Mouse (Mus musculus) heart, embryonic 11.5 days (tissue): ENCODE results near the gene Rai1. TPM values are rescaled to one million over a fixed set of nuclear protein-coding genes. Genes with fewer than 3 reads are reported as not detected.

ENCODE experiments used
- ATAC-seq: fragments of 200-750 bp; cut with Nextera tagmentation; replicated peaks from 2 replicates; pipeline ENCODE4 v1.8.0; 2017; ENCODE audit warnings: moderate library complexity; ENCODE audit not compliant: insufficient number of reproducible peaks, low FRiP score, low TSS enrichment
- H3K27ac ChIP-seq: fragments of 300-500 bp; sonication (generic); 2 replicates; pipeline ENCODE4 v1.5.1; 2014; ENCODE audit warnings: mild to moderate bottlenecking, low read depth, low read length
- H3K27me3 ChIP-seq: fragments of 300-500 bp; sonication (generic); 2 replicates; pipeline ENCODE4 v1.6.1; 2014; ENCODE audit warnings: mild to moderate bottlenecking, low read length, mixed read lengths; ENCODE audit not compliant: control insufficient read depth, insufficient read depth
- H3K36me3 ChIP-seq: fragments of 300-500 bp; sonication (generic); 2 replicates; pipeline ENCODE4 v1.6.1; 2014; ENCODE audit warnings: mild to moderate bottlenecking, low read length, moderate library complexity, mixed read lengths; ENCODE audit not compliant: control insufficient read depth, insufficient read depth
- H3K4me1 ChIP-seq: fragments of 300-500 bp; sonication (generic); 2 replicates; pipeline ENCODE4 v1.6.1; 2014; ENCODE audit warnings: low read length; ENCODE audit not compliant: control insufficient read depth, insufficient read depth
- H3K4me2 ChIP-seq: fragments of 300-500 bp; sonication (generic); 2 replicates; pipeline ENCODE4 v1.6.1; 2014; ENCODE audit warnings: mild to moderate bottlenecking, moderate library complexity
- H3K4me3 ChIP-seq: fragments of 300-500 bp; sonication (generic); 2 replicates; pipeline ENCODE4 v1.5.1; 2014; ENCODE audit warnings: low read depth, low read length
- H3K9ac ChIP-seq: fragments of 300-500 bp; sonication (generic); 2 replicates; pipeline ENCODE4 v1.6.1; 2014; ENCODE audit warnings: mild to moderate bottlenecking, low read depth, low read length, moderate library complexity
- H3K9me3 ChIP-seq: fragments of 300-500 bp; sonication (generic); replicated peaks from 2 replicates; pipeline ENCODE4 v1.6.1; 2016; ENCODE audit warnings: low read length; ENCODE audit not compliant: control insufficient read depth
- whole genome bisulfite sequencing: fragments of 180-500 bp; shearing (Covaris S2); extraction: QIAGEN DNeasy Blood & Tissue Kit; methylation state at CpG from one replicate; pipeline ENCODE4 v1.1.7; 2014; ENCODE audit not compliant: insufficient replicate concordance; 5-methylcytosine and 5-hydroxymethylcytosine counted together
- polyA plus RNA-seq: library from polyadenylated mRNA; unstranded; fragments of >200 nt; fragmentation: Nextera tagmentation; extraction: Ambion mirVana; gene quantifications from 2 replicates; pipeline ENCODE4 v1.2.1, GENCODE M21; 2014

Rai1 gene
- polyA plus RNA-seq, 1 experiment from 2014 or later, result 24.4 TPM

DNA sequence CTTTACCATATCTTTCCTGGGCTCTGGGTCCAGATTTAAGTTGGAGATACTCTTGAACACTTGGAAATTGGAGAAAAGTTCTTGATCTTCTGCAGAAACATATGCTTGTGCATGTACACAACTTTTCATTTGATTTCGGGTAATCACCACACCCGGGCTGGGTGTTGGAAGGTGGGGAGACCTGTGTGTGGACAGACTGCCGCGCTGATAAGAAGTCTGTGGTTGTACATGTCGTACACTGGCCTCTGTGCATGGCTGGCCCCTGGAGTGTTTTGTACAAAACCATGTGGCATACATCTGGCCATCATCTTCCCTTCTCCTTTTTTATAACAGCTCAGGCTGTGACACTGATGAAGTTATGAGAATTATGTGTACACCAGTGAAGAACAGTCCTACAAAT, 55.1 kb downstream of the Rai1 start:
- H3K27me3 ChIP-seq, result no peaks in the 10 kb centered on the region
- H3K4me1 ChIP-seq, result peaks cover 46% of the 10 kb centered on the region
- no peak overlapping the region for H3K27ac ChIP-seq
- H3K4me3 ChIP-seq, result no peak overlapping the region
- peaks cover 7% of the 10 kb centered on the region for H3K36me3 ChIP-seq
- WGBS, result 77% methylated on average over 5 of the region's 5 CpGs
- ATAC-seq, result no peak
- no peak overlapping the region for H3K4me2 ChIP-seq
- H3K9ac ChIP-seq, result no peak overlapping the region
- H3K9me3 ChIP-seq, result no peaks in the 10 kb centered on the region

- no peak overlapping the region for H3K4me3 ChIP-seq
- WGBS, result 61% methylated on average over 3 of the region's 3 CpGs
- no peaks in the 10 kb centered on the region for H3K9me3 ChIP-seq
- no peak overlapping the region for H3K4me2 ChIP-seq
- H3K9ac ChIP-seq, result no peak overlapping the region
- H3K27me3 ChIP-seq, result no peaks in the 10 kb centered on the region
- H3K27ac ChIP-seq, result no peak overlapping the region
- peaks cover 46% of the 10 kb centered on the region for H3K4me1 ChIP-seq
- ATAC-seq, result no peak
- H3K36me3 ChIP-seq, result peaks cover 4% of the 10 kb centered on the region
These were observed 55.8 kb downstream of the Rai1 start for GRCm38 (mm10) chr11:60160454-60161114.

DNA sequence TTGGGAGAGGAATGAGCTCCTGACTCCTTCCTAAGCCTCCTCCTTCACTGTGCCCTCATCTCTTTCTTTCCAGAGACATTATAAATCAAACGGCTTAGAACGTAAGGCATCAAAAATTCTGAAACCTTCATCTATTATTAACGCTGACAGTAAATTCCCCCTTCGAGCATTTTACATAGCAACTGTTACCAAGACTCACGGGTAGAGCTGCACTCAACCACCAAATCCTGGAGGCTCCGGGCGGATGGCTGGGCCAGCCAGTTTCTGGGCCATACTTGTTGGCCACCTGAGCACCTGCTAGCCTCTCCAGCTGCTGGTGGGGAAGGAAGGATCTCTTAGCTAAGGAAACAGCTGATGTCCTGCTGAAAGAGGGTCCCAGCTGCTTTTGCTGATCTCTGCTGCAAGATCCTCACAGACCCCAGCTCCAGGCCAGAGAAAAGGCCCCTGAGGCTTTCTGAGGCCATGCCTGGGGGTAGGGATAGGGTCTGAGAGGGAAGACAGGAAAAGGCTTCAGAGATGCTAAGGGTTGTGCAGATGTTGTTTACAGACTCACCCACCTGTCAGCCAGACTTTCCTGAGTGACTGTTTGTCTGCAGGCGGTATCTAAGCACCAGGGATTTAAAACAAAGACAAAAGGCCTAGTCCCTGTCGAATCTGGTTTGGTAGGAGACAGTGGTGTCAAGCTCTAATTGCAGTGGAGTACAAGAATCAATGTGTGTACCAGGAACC, 56.5 kb downstream of the Rai1 start:
- Histone ChIP-seq H3K36me3 (peaks cover 2% of the 10 kb centered on the region; the same call in 1 of the 2 replicates), H3K4me3 (no peak overlapping the region), H3K4me1 (peaks cover 53% of the 10 kb centered on the region), H3K27ac (no peak overlapping the region), H3K9me3 (no peaks in the 10 kb centered on the region), H3K4me2 (no peak overlapping the region), H3K9ac (no peak overlapping the region), H3K27me3 (no peaks in the 10 kb centered on the region)
- ATAC-seq, result no peak
- WGBS, result 75% methylated on average over 9 of the region's 9 CpGs

DNA sequence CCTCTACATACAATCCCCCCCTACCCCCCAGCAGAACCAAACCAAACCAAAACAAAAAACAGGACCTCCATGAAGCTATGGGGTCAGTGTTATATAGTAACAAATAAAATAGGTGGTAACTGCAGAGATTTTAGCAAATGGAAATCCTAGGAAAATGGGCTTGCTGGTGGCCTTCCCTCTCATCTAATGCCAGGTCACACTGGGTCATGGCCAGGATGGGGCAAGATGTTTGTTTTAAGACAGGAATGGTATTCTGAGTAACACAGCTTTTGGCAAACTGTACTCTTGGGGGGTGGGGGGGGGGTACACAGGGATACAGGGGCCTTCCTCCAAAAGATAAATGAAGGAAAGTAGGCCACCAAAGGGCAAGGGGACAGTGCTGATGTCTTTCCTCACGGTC, 57.7 kb downstream of the Rai1 start:
- H3K36me3 ChIP-seq, result peaks cover 2% of the 10 kb centered on the region; the same call in 1 of the 2 replicates
- H3K9me3 ChIP-seq, result no peaks in the 10 kb centered on the region
- H3K9ac ChIP-seq, result no peak overlapping the region
- no peak overlapping the region for H3K4me2 ChIP-seq
- H3K27me3 ChIP-seq, result no peaks in the 10 kb centered on the region
- no peak overlapping the region for H3K4me3 ChIP-seq
- ATAC-seq, result no peak
- H3K27ac ChIP-seq, result 0 out of 2 replicates have a peak overlapping the region, but pooled peaks have one; percentile 17
- H3K4me1 ChIP-seq, result peaks cover 65% of the 10 kb centered on the region
- WGBS, result 86% methylated on average over 1 of the region's 1 CpGs

- H3K4me1 ChIP-seq, result peaks cover 73% of the 10 kb centered on the region
- 87% methylated on average over 4 of the region's 4 CpGs for WGBS
- no peak for ATAC-seq
- H3K4me3 ChIP-seq, result no peak overlapping the region
- no peak overlapping the region for H3K27ac ChIP-seq
- H3K4me2 ChIP-seq, result no peak overlapping the region
- no peaks in the 10 kb centered on the region for H3K9me3 ChIP-seq
- peaks cover 2% of the 10 kb centered on the region; the same call in 1 of the 2 replicates for H3K36me3 ChIP-seq
- H3K9ac ChIP-seq, result no peak overlapping the region
- H3K27me3 ChIP-seq, result no peaks in the 10 kb centered on the region
These were observed 58.5 kb downstream of the Rai1 start for GRCm38 (mm10) chr11:60163362-60163761.

GRCm38 (mm10) chr11:60164450-60164849, 59.6 kb downstream of the Rai1 start:
- H3K27me3 ChIP-seq, result no peaks in the 10 kb centered on the region
- H3K27ac ChIP-seq, result peak overlapping the region; percentile 22; the same call in 1 of the 2 replicates
- no peak overlapping the region for H3K9ac ChIP-seq
- H3K4me1 ChIP-seq, result peaks cover 81% of the 10 kb centered on the region
- no peaks in the 10 kb centered on the region for H3K36me3 ChIP-seq
- H3K9me3 ChIP-seq, result no peaks in the 10 kb centered on the region
- no peak for ATAC-seq
- H3K4me2 ChIP-seq, result no peak overlapping the region
- H3K4me3 ChIP-seq, result no peak overlapping the region
- 74% methylated on average over 6 of the region's 6 CpGs for WGBS

- Histone ChIP-seq H3K36me3 (no peaks in the 10 kb centered on the region), H3K4me2 (no peak overlapping the region), H3K9me3 (no peaks in the 10 kb centered on the region), H3K27me3 (no peaks in the 10 kb centered on the region), H3K4me1 (peaks cover 81% of the 10 kb centered on the region), H3K9ac (no peak overlapping the region), H3K4me3 (no peak overlapping the region), H3K27ac (no peak overlapping the region)
- 58% methylated on average over 5 of the region's 5 CpGs for WGBS
- ATAC-seq, result no peak
These were observed 60.3 kb downstream of the Rai1 start for GRCm38 (mm10) chr11:60165076-60165475.

GRCm38 (mm10) chr11:60168780-60169179, 64.0 kb downstream of the Rai1 start:
- WGBS, result 25% methylated on average over 9 of the region's 9 CpGs
- peaks cover 87% of the 10 kb centered on the region for H3K4me1 ChIP-seq
- H3K27me3 ChIP-seq, result no peaks in the 10 kb centered on the region
- peak overlapping the region; percentile 15; the same call in 1 of the 2 replicates for H3K4me2 ChIP-seq
- H3K9ac ChIP-seq, result peak overlapping the region; percentile 54
- H3K4me3 ChIP-seq, result no peak overlapping the region
- no peaks in the 10 kb centered on the region for H3K36me3 ChIP-seq
- peak overlapping the region; percentile 74 for H3K27ac ChIP-seq
- H3K9me3 ChIP-seq, result no peaks in the 10 kb centered on the region
- ATAC-seq, result no peak
